Mouse (Mus musculus) CH12.LX (cell line): ENCODE results near the gene Tas2r118. TPM values are rescaled to one million over a fixed set of nuclear protein-coding genes. Genes with fewer than 3 reads are reported as not detected.

ENCODE experiments used
- DNase-seq: peaks from one replicate; pipeline ENCODE4 v3.0.0-alpha.2; 2013; ENCODE audit errors: extremely low read depth
- H3K27ac ChIP-seq: 2 replicates; pipeline ENCODE4 v1.5.1; 2012; ENCODE audit warnings: low read depth, mild to moderate bottlenecking, control low read depth, moderate library complexity; ENCODE audit not compliant: insufficient read depth
- H3K27me3 ChIP-seq: replicated peaks from 2 replicates; pipeline ENCODE3; 2012; ENCODE audit warnings: inconsistent platforms
- H3K36me3 ChIP-seq, 2 experiments: replicated peaks in 1 of 2; 2 replicates each; pipeline versions ENCODE3 to v1.6.1; 2012; ENCODE audit warnings: inconsistent platforms in 1 of 2, low read length in 1 of 2, mild to moderate bottlenecking in 1 of 2, mixed read lengths in 1 of 2, moderate library complexity in 1 of 2; ENCODE audit not compliant: control insufficient read depth in 1 of 2, insufficient read depth in 1 of 2
- H3K4me1 ChIP-seq, 2 experiments: 2 replicates each; pipeline ENCODE4 v1.6.1; 2012; ENCODE audit warnings: inconsistent platforms in 1 of 2, moderate library complexity in 1 of 2; ENCODE audit not compliant: insufficient read depth in 2 of 2, control insufficient read depth in 1 of 2
- H3K4me2 ChIP-seq: 2 replicates; pipeline ENCODE4 v1.6.1; 2012; ENCODE audit warnings: low read depth, mild to moderate bottlenecking, control low read depth; ENCODE audit not compliant: poor library complexity, insufficient read depth, severe bottlenecking
- H3K4me3 ChIP-seq, 3 experiments: fragments of 150-350 bp in 1 of 3; sonication (generic) in 1 of 3; replicated peaks in 1 of 3; 2 replicates each; pipeline versions ENCODE3 to v1.5.1; 2011 to 2012; ENCODE audit warnings: low read depth in 2 of 3, low read length in 2 of 3, mild to moderate bottlenecking in 2 of 3, moderate library complexity in 2 of 3, control low read depth in 1 of 3, improper control_type of control experiment in 1 of 3, inconsistent platforms in 1 of 3, mixed read lengths in 1 of 3; ENCODE audit not compliant: poor library complexity in 1 of 3
- H3K79me2 ChIP-seq: replicated peaks from 2 replicates; pipeline ENCODE4 v1.6.1; 2012; ENCODE audit warnings: mild to moderate bottlenecking, moderate library complexity; ENCODE audit not compliant: control insufficient read depth, poor library complexity, insufficient read depth, severe bottlenecking; ENCODE audit errors: extremely low read depth
- H3K9ac ChIP-seq: 2 replicates; pipeline ENCODE4 v1.6.1; 2012; ENCODE audit warnings: low read depth, mild to moderate bottlenecking, control low read depth, moderate library complexity; ENCODE audit not compliant: insufficient read depth
- H3K9me3 ChIP-seq: replicated peaks from 2 replicates; pipeline ENCODE3; 2012; ENCODE audit warnings: low read length, inconsistent platforms, mixed read lengths
- CHD2 ChIP-seq: IDR thresholded peaks from 2 replicates; pipeline ENCODE4 v1.6.1; 2011; ENCODE audit warnings: low read length, improper control_type of control experiment
- CTCF ChIP-seq, 2 experiments: IDR thresholded peaks in 1 of 2; conservative IDR thresholded peaks in 1 of 2; 2 replicates each; pipeline ENCODE4 v1.5.1; 2011 to 2012; ENCODE audit warnings: low read depth in 2 of 2, low read length in 2 of 2, improper control_type of control experiment in 1 of 2, inconsistent platforms in 1 of 2, mild to moderate bottlenecking in 1 of 2, moderate library complexity in 1 of 2
- E2F4 ChIP-seq: IDR thresholded peaks from 2 replicates; pipeline ENCODE4 v1.6.1; 2011; ENCODE audit warnings: low read depth, low read length, improper control_type of control experiment; ENCODE audit not compliant: insufficient replicate concordance
- EP300 ChIP-seq: IDR thresholded peaks from 2 replicates; pipeline ENCODE4 v1.6.1; 2011; ENCODE audit warnings: low read length, improper control_type of control experiment
- ETS1 ChIP-seq: conservative IDR thresholded peaks from 2 replicates; pipeline ENCODE4 v1.6.1; 2012; ENCODE audit warnings: low read depth, mild to moderate bottlenecking, inconsistent platforms, low read length, improper control_type of control experiment, moderate library complexity
- IRF4 ChIP-seq: IDR thresholded peaks from 2 replicates; pipeline ENCODE4 v1.6.1; 2014; ENCODE audit warnings: low read depth, mild to moderate bottlenecking, inconsistent platforms, low read length, improper control_type of control experiment
- MAFK ChIP-seq: IDR thresholded peaks from 2 replicates; pipeline ENCODE4 v1.6.1; 2011; ENCODE audit warnings: low read length, improper control_type of control experiment; ENCODE audit not compliant: insufficient replicate concordance
- MAX ChIP-seq: IDR thresholded peaks from 2 replicates; pipeline ENCODE4 v1.6.1; 2011; ENCODE audit warnings: low read length, improper control_type of control experiment
- MAZ ChIP-seq: IDR thresholded peaks from 2 replicates; pipeline ENCODE4 v1.6.1; 2012; ENCODE audit warnings: low read depth, mild to moderate bottlenecking, inconsistent platforms, low read length, improper control_type of control experiment, moderate library complexity
- MYC ChIP-seq: IDR thresholded peaks from 2 replicates; pipeline ENCODE4 v1.6.1; 2011; ENCODE audit warnings: low read depth, mild to moderate bottlenecking, improper control_type of control experiment, low read length
- NELFE ChIP-seq: IDR thresholded peaks from 2 replicates; pipeline ENCODE4 v1.6.1; 2011; ENCODE audit warnings: low read depth, low read length, improper control_type of control experiment
- NRF1 ChIP-seq: IDR thresholded peaks from 2 replicates; pipeline ENCODE4 v1.6.1; 2014; ENCODE audit warnings: low read depth, mild to moderate bottlenecking, inconsistent platforms, low read length, improper control_type of control experiment, moderate library complexity
- PAX5 ChIP-seq: IDR thresholded peaks from 2 replicates; pipeline ENCODE4 v1.6.1; 2012; ENCODE audit warnings: low read length, inconsistent platforms, mixed read lengths
- POLR2A ChIP-seq: IDR thresholded peaks from 2 replicates; pipeline ENCODE4 v1.6.1; 2011; ENCODE audit warnings: low read depth, mild to moderate bottlenecking, improper control_type of control experiment, low read length
- RAD21 ChIP-seq: IDR thresholded peaks from 2 replicates; pipeline ENCODE4 v1.6.1; 2011; ENCODE audit warnings: low read depth, mild to moderate bottlenecking, low read length, improper control_type of control experiment, moderate library complexity
- RCOR1 ChIP-seq: conservative IDR thresholded peaks from 2 replicates; pipeline ENCODE4 v1.6.1; 2012; ENCODE audit warnings: low read depth, mild to moderate bottlenecking, inconsistent platforms, low read length, improper control_type of control experiment
- TBP ChIP-seq: conservative IDR thresholded peaks from 2 replicates; pipeline ENCODE4 v1.6.1; 2011; ENCODE audit warnings: low read depth, low read length, improper control_type of control experiment
- UBTF ChIP-seq: IDR thresholded peaks from 2 replicates; pipeline ENCODE4 v1.6.1; 2012; ENCODE audit warnings: low read depth, mild to moderate bottlenecking, inconsistent platforms, low read length, improper control_type of control experiment, moderate library complexity
- USF1 ChIP-seq: IDR thresholded peaks from 2 replicates; pipeline ENCODE4 v1.6.1; 2014; ENCODE audit warnings: low read depth, mild to moderate bottlenecking, inconsistent platforms, low read length, improper control_type of control experiment
- ZKSCAN1 ChIP-seq: IDR thresholded peaks from 2 replicates; pipeline ENCODE4 v1.6.1; 2012; ENCODE audit warnings: low read depth, inconsistent platforms, low read length, improper control_type of control experiment, borderline replicate concordance
- ZNF384 ChIP-seq: IDR thresholded peaks from 2 replicates; pipeline ENCODE4 v1.6.1; 2012; ENCODE audit warnings: low read depth, low read length, improper control_type of control experiment, inconsistent platforms
- dilution Hi-C: fragments of 300-500 bp; cut with MboI; formaldehyde crosslinking; loops from 2 replicates; pipeline ENCODE4 v1.14.3; 2020; ENCODE audit warnings: low sequenced_read_pairs; ENCODE audit not compliant: extremely low pct_unique_long_range_greater_than_20kb, extremely low pct_ligation_motif_present
- in situ Hi-C: fragments of 300-500 bp; cut with MboI; formaldehyde crosslinking; loops from 3 replicates; pipeline ENCODE4 v1.14.3; 2019; ENCODE audit warnings: low sequenced_read_pairs, low pct_ligation_motif_present, low pct_unique_long_range_greater_than_20kb, mixed read lengths
- polyA plus RNA-seq: library from polyadenylated mRNA; unstranded; fragments of >175 nt; gene quantifications from 2 replicates; pipeline ENCODE4 v1.2.1, GENCODE M21; 2012; ENCODE audit warnings: low read depth; ENCODE audit not compliant: insufficient read length
- total RNA-seq, 2 experiments: library from RNA; depleted of rRNA; stranded (reverse); fragments of 300-350 nt in 1 of 2; fragments of >200 nt in 1 of 2; gene quantifications; 2 replicates each; pipeline ENCODE4 v1.2.3; 2012 to 2014

The Tas2r118 gene
- total and polyA plus RNA-seq, 3 experiments = not detected

DNA sequence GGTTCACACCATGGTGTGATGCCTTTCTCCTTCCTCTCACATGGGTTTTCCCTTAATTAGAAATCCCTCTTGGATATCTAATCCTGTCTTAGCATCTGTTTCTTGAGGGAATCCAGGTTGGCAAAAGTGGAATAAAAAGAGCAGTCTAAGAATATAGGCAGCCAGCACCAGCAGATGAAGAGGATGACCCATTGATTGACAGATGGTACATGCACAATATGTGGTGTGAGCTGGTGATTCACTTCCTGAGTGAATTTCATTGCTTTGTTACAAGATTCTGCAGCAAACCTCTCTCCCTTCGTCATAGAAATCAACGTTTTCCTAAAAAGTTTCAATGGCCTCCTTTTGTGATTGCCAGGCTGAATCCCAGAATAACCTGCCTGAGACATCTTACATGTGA, 23.4 kb upstream of the Tas2r118 start:
- H3K9me3 ChIP-seq = no peaks in the 10 kb centered on the region
- dilution Hi-C loops = no loop called here
- H3K4me2 ChIP-seq = no peak overlapping the region
- no peak for DNase-seq
- H3K4me3 ChIP-seq = no peak overlapping the region
- H3K36me3 ChIP-seq = no peaks in the 10 kb centered on the region
- no peak overlapping the region for H3K27ac ChIP-seq
- no peak overlapping the region for H3K9ac ChIP-seq
- in situ Hi-C loops = no loop called here
- TF ChIP-seq ZKSCAN1 (no peak), CTCF (conservative IDR thresholded peaks at IDR 0.05 in 1 of 2, IDR thresholded peaks at IDR 0.05 in 1 of 2; ENCODE audit: low read depth in 2 of 2, low read length in 2 of 2) (no peak), ETS1 (no peak), MAFK (no peak), ZNF384 (no peak), RCOR1 (no peak), CHD2 (no peak), USF1 (no peak), MYC (no peak), MAX (no peak), RAD21 (no peak), MAZ (no peak), PAX5 (no peak), NELFE (no peak), IRF4 (no peak), TBP (no peak), POLR2A (no peak), EP300 (no peak), NRF1 (no peak)
- TF ChIP-seq, all 38 proteins: peak for 0
- H3K27me3 ChIP-seq = no peaks in the 10 kb centered on the region
- H3K4me1 ChIP-seq = no peaks in the 10 kb centered on the region
- H3K79me2 ChIP-seq = no peaks in the 10 kb centered on the region

DNA sequence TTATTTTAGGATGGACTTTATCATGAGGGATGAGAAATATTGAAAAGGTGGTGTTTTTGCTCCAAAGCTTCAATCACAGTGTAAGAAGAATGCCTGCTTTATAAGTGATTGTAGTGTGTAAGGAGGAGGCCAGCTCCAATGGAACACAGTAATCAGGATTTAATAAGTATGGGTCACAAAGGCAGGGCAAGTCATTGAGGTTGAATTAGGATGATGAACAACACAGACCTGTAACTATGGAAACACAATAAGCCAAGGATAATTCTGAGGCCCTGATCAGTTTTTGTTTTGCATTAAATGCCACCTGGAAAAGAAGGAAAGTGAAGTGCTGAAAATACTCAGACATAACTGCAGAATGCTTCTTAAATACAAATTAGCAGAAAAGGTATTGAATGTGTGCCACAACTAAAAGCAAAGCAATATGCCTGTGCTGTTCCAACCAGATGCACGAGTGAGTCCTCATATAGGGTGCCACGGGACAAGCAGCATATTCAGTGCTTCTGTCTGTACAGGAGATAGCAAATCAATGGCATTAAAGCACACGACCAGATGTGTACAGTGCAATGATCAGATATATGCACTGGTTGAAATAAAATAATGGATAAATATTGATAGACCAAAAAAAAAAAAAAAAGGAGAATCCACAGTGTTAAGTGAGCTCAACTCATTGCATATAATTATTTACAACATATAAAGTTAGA, 21.0 kb upstream of the Tas2r118 start:
- no peaks in the 10 kb centered on the region for H3K27me3 ChIP-seq
- H3K9ac ChIP-seq = no peak overlapping the region
- no peak for DNase-seq
- no peaks in the 10 kb centered on the region for H3K79me2 ChIP-seq
- in situ Hi-C loops = no loop called here
- no peak overlapping the region for H3K4me2 ChIP-seq
- no peak for TF ChIP-seq E2F4
- no peak for TF ChIP-seq EP300
- no peak for TF ChIP-seq ZKSCAN1
- TF ChIP-seq UBTF = no peak
- no peaks in the 10 kb centered on the region for H3K4me1 ChIP-seq
- dilution Hi-C loops = no loop called here
- H3K9me3 ChIP-seq = no peaks in the 10 kb centered on the region
- H3K4me3 ChIP-seq = no peak overlapping the region
- no peaks in the 10 kb centered on the region for H3K36me3 ChIP-seq
- H3K27ac ChIP-seq = no peak overlapping the region
